Mouse (Mus musculus): ENCODE data around the gene Srebf2. TPM values are rescaled to one million over a fixed set of nuclear protein-coding genes. Genes with fewer than 3 reads are reported as not detected.
A peak's percentile ranks its signal among the peaks of the same experiment; 100 is the strongest.

Gene Srebf2
- polyA plus RNA-seq, 1 experiment from 2014 or later = 134 TPM

DNA sequence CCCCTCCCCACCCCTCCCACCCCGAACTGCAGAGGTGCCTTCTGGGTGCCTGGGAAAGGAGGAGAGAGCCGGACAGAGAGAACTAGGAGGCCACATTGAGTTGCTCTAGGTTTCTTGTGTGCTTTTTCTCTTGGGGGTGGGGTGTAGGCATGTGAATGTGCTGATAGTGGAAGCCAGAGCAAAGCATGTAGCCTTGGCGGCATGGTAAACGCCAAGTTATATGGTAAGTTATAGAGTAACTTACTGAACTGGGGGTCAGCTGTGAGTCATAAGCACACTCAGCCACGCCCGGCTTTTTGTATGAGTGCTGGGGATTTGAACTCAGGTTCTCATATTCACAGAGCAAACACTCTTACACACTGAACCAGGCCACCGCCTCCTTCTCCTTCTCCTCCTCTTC, 17.5 kb downstream of the Srebf2 start:
- H3K27ac ChIP-seq (ENCODE audit: low read length) = peak overlapping the region; percentile 73
- no peaks in the 10 kb centered on the region for H3K27me3 ChIP-seq (ENCODE audit: insufficient read depth, low read length)
- H3K4me3 ChIP-seq (ENCODE audit: low read length) = no peak overlapping the region
- no peaks in the 10 kb centered on the region for H3K9me3 ChIP-seq (ENCODE audit: low read length)
- H3K4me1 ChIP-seq (ENCODE audit: insufficient read depth, low read length) = peaks cover 70% of the 10 kb centered on the region
- no peaks in the 10 kb centered on the region for H3K36me3 ChIP-seq (ENCODE audit: insufficient read depth, low read length)
- H3K9ac ChIP-seq (replicated peaks; ENCODE audit: low read length) = no peak overlapping the region
- 0 out of 2 replicates have a peak overlapping the region, but pooled peaks have one; percentile 10 for H3K4me2 ChIP-seq (replicated peaks; ENCODE audit: low read depth, low read length)
- no peak for ATAC-seq (ENCODE audit: low FRiP score, low TSS enrichment)
- 60% methylated on average over 7 of the region's 7 CpGs for WGBS

DNA sequence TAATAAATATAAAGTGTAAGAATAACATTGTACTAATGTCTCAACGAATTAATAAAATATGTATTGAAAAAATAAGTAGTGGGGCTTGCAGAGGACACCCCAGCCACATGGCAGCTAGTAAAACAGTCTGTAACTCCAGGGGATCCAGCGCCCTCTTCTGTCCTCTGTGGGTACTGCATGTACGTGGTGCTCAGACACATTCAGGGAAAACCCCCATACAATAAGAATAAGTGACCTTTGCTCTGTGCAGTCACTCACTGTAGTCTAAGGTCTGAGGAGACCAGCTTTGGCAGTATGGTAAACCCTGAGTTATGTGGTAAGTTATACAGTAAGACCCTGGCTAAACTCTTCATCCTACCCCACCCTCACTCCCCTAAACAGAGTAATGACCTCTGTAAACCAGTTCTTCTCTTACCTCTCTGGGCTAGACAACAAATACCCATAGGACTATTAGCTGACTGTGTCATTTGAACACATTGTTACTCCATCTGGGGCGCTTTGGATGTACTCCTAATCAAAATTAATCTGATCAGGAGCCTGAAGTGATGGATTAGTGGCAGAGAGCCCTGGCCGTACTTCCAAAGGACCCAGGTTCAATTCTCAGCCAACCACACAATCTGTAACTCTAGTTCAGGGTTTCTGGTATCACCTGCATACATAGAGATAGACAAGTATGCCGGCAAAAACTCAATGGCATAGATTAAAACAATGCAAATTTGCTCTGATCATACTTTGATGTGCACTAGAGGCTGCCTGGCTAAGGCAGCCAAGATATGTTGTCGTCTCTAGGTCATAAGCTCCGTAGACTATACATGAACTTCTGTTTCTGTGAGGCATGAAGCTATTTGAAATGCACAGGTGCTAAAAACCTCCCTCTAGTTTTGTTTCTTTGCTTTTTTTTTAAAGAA, 18.6 kb downstream of the Srebf2 start:
- ATAC-seq (ENCODE audit: low FRiP score, low TSS enrichment) = peak; percentile 22; the same call in 1 of the 2 replicates
- no peaks in the 10 kb centered on the region for H3K27me3 ChIP-seq (ENCODE audit: insufficient read depth, low read length)
- no peak overlapping the region for H3K4me3 ChIP-seq (ENCODE audit: low read length)
- peak overlapping the region; percentile 78 for H3K27ac ChIP-seq (ENCODE audit: low read length)
- peak overlapping the region; percentile 45; the same call in 1 of the 2 replicates for H3K4me2 ChIP-seq (replicated peaks; ENCODE audit: low read depth, low read length)
- peaks cover 70% of the 10 kb centered on the region for H3K4me1 ChIP-seq (ENCODE audit: insufficient read depth, low read length)
- WGBS = 49% methylated on average over 8 of the region's 8 CpGs
- H3K9me3 ChIP-seq (ENCODE audit: low read length) = no peaks in the 10 kb centered on the region
- H3K9ac ChIP-seq (replicated peaks; ENCODE audit: low read length) = peak overlapping the region; percentile 49
- H3K36me3 ChIP-seq (ENCODE audit: insufficient read depth, low read length) = peaks cover 6% of the 10 kb centered on the region

- Histone ChIP-seq H3K36me3 (ENCODE audit: insufficient read depth, low read length) (peaks cover 15% of the 10 kb centered on the region), H3K9ac (replicated peaks; ENCODE audit: low read length) (peak overlapping the region; percentile 49), H3K9me3 (ENCODE audit: low read length) (no peaks in the 10 kb centered on the region), H3K4me2 (replicated peaks; ENCODE audit: low read depth, low read length) (peak overlapping the region; percentile 45), H3K27ac (ENCODE audit: low read length) (peak overlapping the region; percentile 78), H3K4me3 (ENCODE audit: low read length) (0 out of 2 replicates have a peak overlapping the region, but pooled peaks have one; percentile 2), H3K27me3 (ENCODE audit: insufficient read depth, low read length) (no peaks in the 10 kb centered on the region), H3K4me1 (ENCODE audit: insufficient read depth, low read length) (peaks cover 62% of the 10 kb centered on the region)
- peak; percentile 62 for ATAC-seq (ENCODE audit: low FRiP score, low TSS enrichment)
- 26% methylated on average over 22 of the region's 22 CpGs for WGBS
Measured at GRCm38 (mm10) chr15:82166240-82167100, 19.5 kb downstream of the Srebf2 start.

- 22% methylated on average over 23 of the region's 23 CpGs for WGBS
- Histone ChIP-seq H3K9ac (replicated peaks; ENCODE audit: low read length) (peak overlapping the region; percentile 32; the same call in 1 of the 2 replicates), H3K4me2 (replicated peaks; ENCODE audit: low read depth, low read length) (peak overlapping the region; percentile 45), H3K27ac (ENCODE audit: low read length) (peak overlapping the region; percentile 78), H3K4me3 (ENCODE audit: low read length) (no peak overlapping the region), H3K27me3 (ENCODE audit: insufficient read depth, low read length) (no peaks in the 10 kb centered on the region), H3K9me3 (ENCODE audit: low read length) (no peaks in the 10 kb centered on the region), H3K36me3 (ENCODE audit: insufficient read depth, low read length) (peaks cover 19% of the 10 kb centered on the region), H3K4me1 (ENCODE audit: insufficient read depth, low read length) (peaks cover 60% of the 10 kb centered on the region)
- peak; percentile 64 for ATAC-seq (ENCODE audit: low FRiP score, low TSS enrichment)
Measured at GRCm38 (mm10) chr15:82167201-82168168, 20.5 kb downstream of the Srebf2 start.

GRCm38 (mm10) chr15:82169671-82170070, 22.7 kb downstream of the Srebf2 start:
- Histone ChIP-seq H3K9me3 (ENCODE audit: low read length) (no peaks in the 10 kb centered on the region), H3K36me3 (ENCODE audit: insufficient read depth, low read length) (peaks cover 34% of the 10 kb centered on the region), H3K27ac (ENCODE audit: low read length) (no peak overlapping the region), H3K4me3 (ENCODE audit: low read length) (no peak overlapping the region), H3K9ac (replicated peaks; ENCODE audit: low read length) (no peak overlapping the region), H3K4me1 (ENCODE audit: insufficient read depth, low read length) (peaks cover 43% of the 10 kb centered on the region), H3K4me2 (replicated peaks; ENCODE audit: low read depth, low read length) (no peak overlapping the region), H3K27me3 (ENCODE audit: insufficient read depth, low read length) (no peaks in the 10 kb centered on the region)
- 64% methylated on average over 5 of the region's 5 CpGs for WGBS
- ATAC-seq (ENCODE audit: low FRiP score, low TSS enrichment) = no peak

DNA sequence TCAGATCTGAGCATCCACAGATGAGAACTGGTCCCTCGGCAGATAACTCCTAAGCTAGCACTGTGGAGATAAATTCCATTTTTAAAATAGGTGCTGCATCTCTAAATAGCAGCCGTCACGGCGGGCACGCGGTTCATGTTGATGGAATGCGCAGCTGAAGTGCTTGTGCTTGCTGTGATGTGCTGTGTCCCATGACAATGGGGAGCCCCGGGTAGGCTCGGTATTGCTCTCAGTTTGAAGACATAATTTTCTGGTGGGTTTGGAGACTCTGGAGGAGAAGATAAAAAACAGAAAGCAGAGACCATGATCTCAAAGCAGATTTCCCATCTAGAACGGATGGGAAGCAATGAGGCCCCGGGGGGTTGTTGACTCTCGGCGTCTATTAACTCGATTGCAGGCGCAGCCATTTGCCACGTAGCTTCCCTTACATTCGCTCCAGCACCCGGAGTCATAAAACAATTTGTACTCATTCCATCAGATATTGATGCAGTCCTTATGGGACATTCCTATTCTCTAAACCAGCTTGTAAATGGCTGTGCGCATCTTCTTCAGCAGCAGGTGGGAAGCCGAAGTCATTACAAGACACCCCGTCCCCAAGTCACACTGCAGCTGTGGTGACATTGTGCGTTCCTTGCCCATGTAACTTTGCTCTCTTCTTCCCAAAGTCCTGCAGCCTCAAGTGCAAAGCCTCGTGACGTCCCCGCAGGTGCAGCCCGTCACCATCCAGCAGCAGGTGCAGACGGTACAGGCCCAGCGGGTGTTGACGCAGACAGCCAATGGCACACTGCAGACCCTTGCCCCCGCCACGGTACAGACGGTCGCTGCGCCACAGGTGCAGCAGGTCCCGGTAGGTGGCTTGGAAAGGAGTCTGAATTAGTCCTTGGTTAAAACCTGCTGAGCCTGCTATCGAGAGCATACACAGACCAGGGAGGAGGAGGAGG, 23.7 kb downstream of the Srebf2 start:
- H3K36me3 ChIP-seq (ENCODE audit: insufficient read depth, low read length) = peaks cover 44% of the 10 kb centered on the region
- no peaks in the 10 kb centered on the region for H3K9me3 ChIP-seq (ENCODE audit: low read length)
- H3K4me3 ChIP-seq (ENCODE audit: low read length) = no peak overlapping the region
- 76% methylated on average over 36 of the region's 36 CpGs for WGBS
- H3K4me1 ChIP-seq (ENCODE audit: insufficient read depth, low read length) = peaks cover 36% of the 10 kb centered on the region
- H3K27ac ChIP-seq (ENCODE audit: low read length) = no peak overlapping the region
- H3K4me2 ChIP-seq (replicated peaks; ENCODE audit: low read depth, low read length) = no peak overlapping the region
- no peak for ATAC-seq (ENCODE audit: low FRiP score, low TSS enrichment)
- H3K9ac ChIP-seq (replicated peaks; ENCODE audit: low read length) = no peak overlapping the region
- no peaks in the 10 kb centered on the region for H3K27me3 ChIP-seq (ENCODE audit: insufficient read depth, low read length)

GRCm38 (mm10) chr15:82172648-82173047, 25.7 kb downstream of the Srebf2 start:
- no peak overlapping the region for H3K4me3 ChIP-seq (ENCODE audit: low read length)
- H3K9me3 ChIP-seq (ENCODE audit: low read length) = no peaks in the 10 kb centered on the region
- H3K9ac ChIP-seq (replicated peaks; ENCODE audit: low read length) = no peak overlapping the region
- no peak for ATAC-seq (ENCODE audit: low FRiP score, low TSS enrichment)
- peaks cover 60% of the 10 kb centered on the region for H3K36me3 ChIP-seq (ENCODE audit: insufficient read depth, low read length)
- H3K4me2 ChIP-seq (replicated peaks; ENCODE audit: low read depth, low read length) = no peak overlapping the region
- peaks cover 16% of the 10 kb centered on the region for H3K4me1 ChIP-seq (ENCODE audit: insufficient read depth, low read length)
- H3K27me3 ChIP-seq (ENCODE audit: insufficient read depth, low read length) = no peaks in the 10 kb centered on the region
- 79% methylated on average over 8 of the region's 8 CpGs for WGBS
- no peak overlapping the region for H3K27ac ChIP-seq (ENCODE audit: low read length)

GRCm38 (mm10) chr15:82175091-82175490, 28.1 kb downstream of the Srebf2 start:
- H3K4me2 ChIP-seq (replicated peaks; ENCODE audit: low read depth, low read length) = no peak overlapping the region
- H3K27me3 ChIP-seq (ENCODE audit: insufficient read depth, low read length) = no peaks in the 10 kb centered on the region
- no peaks in the 10 kb centered on the region for H3K9me3 ChIP-seq (ENCODE audit: low read length)
- ATAC-seq (ENCODE audit: low FRiP score, low TSS enrichment) = no peak
- no peak overlapping the region for H3K9ac ChIP-seq (replicated peaks; ENCODE audit: low read length)
- no peak overlapping the region for H3K27ac ChIP-seq (ENCODE audit: low read length)
- H3K36me3 ChIP-seq (ENCODE audit: insufficient read depth, low read length) = peaks cover 81% of the 10 kb centered on the region
- H3K4me3 ChIP-seq (ENCODE audit: low read length) = no peak overlapping the region
- H3K4me1 ChIP-seq (ENCODE audit: insufficient read depth, low read length) = no peaks in the 10 kb centered on the region
- WGBS = 94% methylated on average over 9 of the region's 9 CpGs

All from kidney, embryonic 16.5 days (tissue).